ENCODE assay signal across 25 mouse cellular contexts in the genomic region with DNA sequence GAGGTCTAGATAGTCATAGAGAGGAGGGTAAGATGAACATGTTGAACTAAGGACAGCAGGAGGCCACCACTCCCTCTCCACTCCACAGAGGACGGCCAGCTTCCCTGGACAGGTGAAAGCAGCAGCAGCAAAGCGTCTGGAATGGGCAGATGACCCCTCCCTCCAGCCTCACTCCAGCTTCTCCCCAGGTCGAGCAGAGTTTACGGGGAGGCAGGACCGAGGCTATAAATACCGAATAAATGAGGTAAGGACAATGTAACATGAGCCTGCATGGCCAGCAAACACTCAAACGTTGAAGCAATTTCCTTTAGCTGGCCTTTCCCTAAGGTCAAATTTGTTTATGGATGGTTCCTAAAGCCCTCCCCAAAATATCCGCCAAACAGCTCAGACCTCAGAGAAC. TPM values are rescaled to one million over a fixed set of nuclear protein-coding genes. Genes with fewer than 3 reads are reported as not detected.
DNase-seq lines count a peak whose midpoint lies in the region; ATAC-seq lines count a peak whose summit lies in the region.
"Had no signal": no experiment of that assay in that cellular context is flagged by ENCODE, and none has a peak within 500 bp of the region (broad histone marks: within the 10 kb centered on the region; RNA-seq: fewer than 3 reads in every experiment).

No protein-coding gene starts in this region.

- 8% methylated on average over 8 of the region's 8 CpGs for WGBS in kidney, embryonic 15.5 days
- 18% methylated on average over 8 of the region's 8 CpGs for WGBS in embryonic facial prominence, embryonic 11.5 days
- WGBS in limb, embryonic 12.5 days, result under 1% methylated on average over 8 of the region's 8 CpGs

- H3K4me3 ChIP-seq in kidney, embryonic 15.5 days (replicated peaks), result no peak overlapping the region
- no peak overlapping the region for H3K4me3 ChIP-seq in embryonic facial prominence, embryonic 11.5 days (ENCODE audit: low read depth, low read length)
- no peak overlapping the region for H3K4me3 ChIP-seq in limb, embryonic 12.5 days (replicated peaks)
- H3K4me3 ChIP-seq: embryonic facial prominence, embryonic 13.5 days; forebrain, embryonic 12.5 days; heart, embryonic 12.5 days; hindbrain, embryonic 10.5 days; hindbrain, embryonic 15.5 days had no signal

- H3K9me3 ChIP-seq in kidney, embryonic 15.5 days (replicated peaks), result no peaks in the 10 kb centered on the region
- H3K9me3 ChIP-seq in embryonic facial prominence, embryonic 11.5 days (replicated peaks; ENCODE audit: control insufficient read depth, low read length), result no peaks in the 10 kb centered on the region
- H3K9me3 ChIP-seq in limb, embryonic 12.5 days, result 0 out of 2 replicates have a peak, but pooled peaks cover 4% of the 10 kb centered on the region
- H3K9me3 ChIP-seq: embryonic facial prominence, embryonic 13.5 days; hindbrain, embryonic 10.5 days; hindbrain, embryonic 15.5 days had no signal

- no peak overlapping the region for H3K27ac ChIP-seq in kidney, embryonic 15.5 days
- no peak overlapping the region for H3K27ac ChIP-seq in embryonic facial prominence, embryonic 11.5 days (replicated peaks; ENCODE audit: low read depth, low read length)
- H3K27ac ChIP-seq in limb, embryonic 12.5 days, result no peak overlapping the region
- H3K27ac ChIP-seq: embryonic facial prominence, embryonic 13.5 days; forebrain, embryonic 12.5 days; hindbrain, embryonic 10.5 days; hindbrain, embryonic 15.5 days had no signal

- DNase-seq in kidney, postnatal 14 days, result no peak
- DNase-seq in embryo, embryonic 11 days, result peak; percentile 44
- peak; percentile 15 for DNase-seq in embryonic facial prominence, embryonic 11.5 days (ENCODE audit: low spot score)
- no peak for DNase-seq in ovary, postnatal 36 days (ENCODE audit: low spot score)
- DNase-seq in layer of hippocampus, postnatal 25 days (ENCODE audit: extremely low spot score in 1 of 2, low spot score in 1 of 2), result no peak
- DNase-seq: adrenal gland, adult 8-10 months; adrenal gland, postnatal 36 days; cerebellum, adult 2 months; cerebellum, postnatal 14 days; gastrocnemius, postnatal 14 days had no signal

- H3K9ac ChIP-seq in kidney, embryonic 15.5 days, result no peak overlapping the region
- H3K9ac ChIP-seq in embryonic facial prominence, embryonic 11.5 days (replicated peaks; ENCODE audit: low read length), result no peak overlapping the region
- no peak overlapping the region for H3K9ac ChIP-seq in limb, embryonic 12.5 days (replicated peaks)
- H3K9ac ChIP-seq: embryonic facial prominence, embryonic 13.5 days; forebrain, embryonic 12.5 days; heart, embryonic 12.5 days; hindbrain, embryonic 15.5 days had no signal

- H3K36me3 ChIP-seq in kidney, embryonic 15.5 days, result no peaks in the 10 kb centered on the region
- H3K36me3 ChIP-seq in embryonic facial prominence, embryonic 11.5 days (replicated peaks; ENCODE audit: control insufficient read depth, insufficient read depth, low read depth, low read length), result no peaks in the 10 kb centered on the region
- no peaks in the 10 kb centered on the region for H3K36me3 ChIP-seq in limb, embryonic 12.5 days
- H3K36me3 ChIP-seq: embryonic facial prominence, embryonic 13.5 days; forebrain, embryonic 12.5 days; heart, embryonic 12.5 days; hindbrain, embryonic 10.5 days; hindbrain, embryonic 15.5 days had no signal

- ATAC-seq in kidney, embryonic 15.5 days (replicated peaks; ENCODE audit: low FRiP score), result peak; percentile 52; the same call in 1 of the 2 replicates
- ATAC-seq in embryonic facial prominence, embryonic 11.5 days (replicated peaks; ENCODE audit: insufficient number of reproducible peaks, low FRiP score, low TSS enrichment, low read depth), result no peak
- ATAC-seq in limb, embryonic 12.5 days (ENCODE audit: insufficient number of reproducible peaks, insufficient read depth, low FRiP score, low TSS enrichment, low read depth), result peak; percentile 64
- ATAC-seq: forebrain, embryonic 16.5 days had no signal

- peaks cover 13% of the 10 kb centered on the region for H3K4me1 ChIP-seq in kidney, embryonic 15.5 days
- H3K4me1 ChIP-seq in embryonic facial prominence, embryonic 11.5 days (ENCODE audit: control insufficient read depth, insufficient read depth, low read length), result peaks cover 2% of the 10 kb centered on the region; the same call in 1 of the 2 replicates
- H3K4me1 ChIP-seq in limb, embryonic 12.5 days (replicated peaks), result peaks cover 15% of the 10 kb centered on the region
- H3K4me1 ChIP-seq: embryonic facial prominence, embryonic 13.5 days; heart, embryonic 12.5 days; hindbrain, embryonic 15.5 days had no signal

- H3K4me2 ChIP-seq in kidney, embryonic 15.5 days, result no peak overlapping the region
- no peak overlapping the region for H3K4me2 ChIP-seq in embryonic facial prominence, embryonic 11.5 days (ENCODE audit: low read depth, low read length)
- no peak overlapping the region for H3K4me2 ChIP-seq in limb, embryonic 12.5 days
- H3K4me2 ChIP-seq: embryonic facial prominence, embryonic 13.5 days; forebrain, embryonic 12.5 days; heart, embryonic 12.5 days; hindbrain, embryonic 15.5 days had no signal

- H3K27me3 ChIP-seq in kidney, embryonic 15.5 days, result no peaks in the 10 kb centered on the region
- H3K27me3 ChIP-seq in embryonic facial prominence, embryonic 11.5 days (ENCODE audit: control insufficient read depth, insufficient read depth, low read length), result no peaks in the 10 kb centered on the region
- no peaks in the 10 kb centered on the region for H3K27me3 ChIP-seq in limb, embryonic 12.5 days
- H3K27me3 ChIP-seq: embryonic facial prominence, embryonic 13.5 days; forebrain, embryonic 12.5 days; heart, embryonic 12.5 days; hindbrain, embryonic 15.5 days had no signal

RNA-seq across cellular contexts. Expression of a gene that starts 26.0 kb away (rescaled TPM):
- polyA plus RNA-seq in kidney, embryonic 15.5 days (2015; fragmentation: Nextera tagmentation; extraction: Ambion mirVana), result 0.57 and 0.58 TPM in 2 replicates
- 0.14 TPM in 1 of 2 replicates, not detected in the other for polyA plus RNA-seq in embryonic facial prominence, embryonic 11.5 days (2014; fragmentation: Nextera tagmentation; extraction: Ambion mirVana)
- polyA plus RNA-seq in limb, embryonic 12.5 days (2016; fragmentation: Nextera tagmentation; extraction: Ambion mirVana), result 0.18 and 0.28 TPM in 2 replicates
- total RNA-seq in layer of hippocampus, postnatal 25 days (2021), result 10 to 100 TPM; 40.9 to 44.1 TPM
- total RNA-seq: adrenal gland, postnatal 36 days; common myeloid progenitor, adult 5-6 weeks; ES-E14; gastrocnemius, adult 18-20 months; gastrocnemius, postnatal 14 days; heart, adult 8-10 months had no signal
- polyA plus RNA-seq: gonadal fat pad, adult 2 months; heart, embryonic 12.5 days; heart, embryonic 16.5 days; hindbrain, embryonic 10.5 days had no signal

RNA-seq across cellular contexts. Expression of a gene that starts 55.1 kb away (rescaled TPM):
- polyA plus RNA-seq in kidney, embryonic 15.5 days (2015; fragmentation: Nextera tagmentation; extraction: Ambion mirVana), result not detected in 2 replicates
- not detected in 2 replicates for polyA plus RNA-seq in embryonic facial prominence, embryonic 11.5 days (2014; fragmentation: Nextera tagmentation; extraction: Ambion mirVana)
- polyA plus RNA-seq in limb, embryonic 12.5 days (2016; fragmentation: Nextera tagmentation; extraction: Ambion mirVana), result not detected in 2 replicates
- not detected for total RNA-seq in layer of hippocampus, postnatal 25 days (2021)
- total RNA-seq: adrenal gland, adult 8-10 months; adrenal gland, postnatal 36 days; common myeloid progenitor, adult 5-6 weeks; ES-E14; gastrocnemius, adult 18-20 months; gastrocnemius, postnatal 14 days; heart, adult 8-10 months; heart, postnatal 25 days had no signal
- polyA plus RNA-seq: cerebellum, adult 2 months; embryonic facial prominence, embryonic 13.5 days; forebrain, embryonic 12.5 days; forebrain, embryonic 16.5 days; gonadal fat pad, adult 2 months; heart, embryonic 12.5 days; heart, embryonic 16.5 days; hindbrain, embryonic 10.5 days; hindbrain, embryonic 15.5 days had no signal

Comparison
In these comparisons a context has a peak if more than half of its experiments do, and no peak if none do; other contexts are left out.
1. DNase-seq: peak in embryo, embryonic 11 days (single experiment) and embryonic facial prominence, embryonic 11.5 days (single experiment); none in kidney, postnatal 14 days (single experiment), ovary, postnatal 36 days (single experiment) and layer of hippocampus, postnatal 25 days (0 of 2).